Mouse (Mus musculus): ENCODE data around the gene Chat. TPM values are rescaled to one million over a fixed set of nuclear protein-coding genes. Genes with fewer than 3 reads are reported as not detected.

Chat gene
- not detected in 2 replicates for polyA plus RNA-seq (2015; fragmentation: Nextera tagmentation; extraction: Ambion mirVana)

- Histone ChIP-seq H3K4me3 (ENCODE audit: low read depth, low read length) (peak within 1 kb of the TSS; percentile 15; the same call in 1 of the 2 replicates), H3K4me1 (ENCODE audit: insufficient read depth, low read depth, low read length) (no peaks in the 10 kb centered on the region), H3K27ac (ENCODE audit: low read length) (no peak within 1 kb of the TSS), H3K9ac (replicated peaks; ENCODE audit: low read depth) (no peak within 1 kb of the TSS), H3K9me3 (ENCODE audit: low read length) (no peaks in the 10 kb centered on the region), H3K36me3 (ENCODE audit: insufficient read depth, low read length) (no peaks in the 10 kb centered on the region), H3K27me3 (replicated peaks; ENCODE audit: insufficient read depth, low read length) (peaks cover 56% of the 10 kb centered on the region), H3K4me2 (replicated peaks; ENCODE audit: low read depth, low read length) (peak within 1 kb of the TSS; percentile 22)
- DNase-seq (ENCODE audit: low spot score) (no peak), ATAC-seq (no peak)
- TF ChIP-seq EP300 (IDR thresholded peaks at IDR 0.05): no peak
- TF ChIP-seq CTCF (IDR thresholded peaks at IDR 0.05): no peak
- WGBS: 15% methylated on average over 13 of the region's 13 CpGs
Observed at GRCm38 (mm10) chr14:32465889-32466288, at the start of gene Chat. Gene Chat, minus strand, starts transcription at chr14:32465989.

GRCm38 (mm10) chr14:32513336-32514032 lies 47.7 kb upstream of the Chat start, which contains the start of gene Ercc6:
Gene Ercc6, plus strand, starts transcription at chr14:32513521.
- Histone ChIP-seq H3K4me3 (ENCODE audit: low read depth, low read length) (peak within 1 kb of the TSS; percentile 62), H3K9me3 (ENCODE audit: low read length) (no peaks in the 10 kb centered on the region), H3K27me3 (replicated peaks; ENCODE audit: insufficient read depth, low read length) (no peaks in the 10 kb centered on the region), H3K4me1 (ENCODE audit: insufficient read depth, low read depth, low read length) (no peaks in the 10 kb centered on the region; the same call in 1 of the 2 replicates), H3K27ac (ENCODE audit: low read length) (peak within 1 kb of the TSS; percentile 71), H3K9ac (replicated peaks; ENCODE audit: low read depth) (peak within 1 kb of the TSS; percentile 67), H3K36me3 (ENCODE audit: insufficient read depth, low read length) (no peaks in the 10 kb centered on the region), H3K4me2 (replicated peaks; ENCODE audit: low read depth, low read length) (peak within 1 kb of the TSS; percentile 92)
- under 1% methylated on average over 60 of the region's 62 CpGs for WGBS
- ATAC-seq: peak; percentile 94
- TF ChIP-seq EP300 (IDR thresholded peaks at IDR 0.05) (no peak), CTCF (IDR thresholded peaks at IDR 0.05) (peak; percentile 43)
- peak; percentile 96 for DNase-seq (ENCODE audit: low spot score)

DNA sequence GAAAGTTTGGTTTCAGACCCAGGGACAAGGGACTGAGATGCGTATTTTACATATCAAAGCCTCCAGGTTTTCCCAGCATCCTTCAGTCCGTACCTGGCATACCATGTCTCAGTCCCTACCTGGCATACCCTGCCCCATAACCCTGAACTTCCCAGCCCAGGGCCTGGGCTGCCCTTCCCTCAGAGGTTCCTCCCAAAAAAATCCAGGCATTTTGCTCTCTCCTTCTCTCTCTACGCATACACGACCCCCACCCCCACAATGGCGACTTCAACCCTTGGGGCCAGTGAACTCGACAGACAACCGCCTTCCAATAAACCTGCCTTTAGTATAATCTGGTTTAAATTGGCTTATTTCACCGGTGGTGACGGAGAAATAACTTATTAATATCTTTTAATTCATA lies 47.1 kb upstream of the Chat start:
- WGBS: 42% methylated on average over 9 of the region's 9 CpGs
- Histone ChIP-seq H3K4me3 (ENCODE audit: low read depth, low read length) (no peak overlapping the region; the same call in 1 of the 2 replicates), H3K36me3 (ENCODE audit: insufficient read depth, low read length) (no peaks in the 10 kb centered on the region), H3K4me2 (replicated peaks; ENCODE audit: low read depth, low read length) (peak overlapping the region; percentile 92; the same call in 1 of the 2 replicates), H3K27me3 (replicated peaks; ENCODE audit: insufficient read depth, low read length) (no peaks in the 10 kb centered on the region), H3K27ac (ENCODE audit: low read length) (no peak overlapping the region), H3K4me1 (ENCODE audit: insufficient read depth, low read depth, low read length) (no peaks in the 10 kb centered on the region; the same call in 1 of the 2 replicates), H3K9me3 (ENCODE audit: low read length) (no peaks in the 10 kb centered on the region), H3K9ac (replicated peaks; ENCODE audit: low read depth) (no peak overlapping the region)
- ATAC-seq (no peak), DNase-seq (ENCODE audit: low spot score) (no peak)
- TF ChIP-seq EP300 (IDR thresholded peaks at IDR 0.05): no peak
- TF ChIP-seq CTCF (IDR thresholded peaks at IDR 0.05): no peak

DNA sequence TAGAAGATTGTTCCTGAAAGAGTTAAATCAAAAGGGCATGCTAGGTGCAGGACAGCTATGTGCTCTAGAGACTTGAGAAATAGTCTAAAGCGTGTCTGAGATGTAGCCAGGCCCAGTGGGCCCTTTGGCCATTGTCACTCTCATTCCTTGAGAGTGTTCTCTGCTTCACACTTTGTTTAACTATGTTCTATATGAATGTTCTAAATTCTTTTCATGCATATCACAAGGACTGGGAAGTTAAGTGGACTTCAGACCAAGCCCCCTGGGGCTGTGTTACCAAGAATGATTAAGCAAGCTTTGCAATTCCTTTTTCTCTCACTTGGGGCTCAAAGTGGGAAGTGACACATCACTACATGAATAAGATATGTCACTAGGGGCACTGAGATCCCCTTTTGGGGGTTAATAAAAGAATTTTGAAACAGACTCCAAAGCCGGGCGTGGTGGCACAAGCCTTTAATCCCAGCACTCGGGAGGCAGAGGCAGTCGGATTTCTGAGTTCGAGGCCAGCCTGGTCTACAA lies 43.7 kb upstream of the Chat start:
- 68% methylated on average over 6 of the region's 6 CpGs for WGBS
- Histone ChIP-seq H3K27me3 (replicated peaks; ENCODE audit: insufficient read depth, low read length) (no peaks in the 10 kb centered on the region), H3K27ac (ENCODE audit: low read length) (no peak overlapping the region), H3K4me2 (replicated peaks; ENCODE audit: low read depth, low read length) (no peak overlapping the region), H3K4me3 (ENCODE audit: low read depth, low read length) (no peak overlapping the region), H3K9me3 (ENCODE audit: low read length) (no peaks in the 10 kb centered on the region), H3K36me3 (ENCODE audit: insufficient read depth, low read length) (no peaks in the 10 kb centered on the region), H3K4me1 (ENCODE audit: insufficient read depth, low read depth, low read length) (no peaks in the 10 kb centered on the region), H3K9ac (replicated peaks; ENCODE audit: low read depth) (no peak overlapping the region)
- TF ChIP-seq EP300 (IDR thresholded peaks at IDR 0.05) (peak; percentile 66), CTCF (IDR thresholded peaks at IDR 0.05) (no peak; the same call in 1 of the 2 replicates)
- peak; percentile 58 for DNase-seq (ENCODE audit: low spot score)
- ATAC-seq: peak; percentile 59

- Histone ChIP-seq H3K27me3 (replicated peaks; ENCODE audit: insufficient read depth, low read length) (no peaks in the 10 kb centered on the region), H3K4me3 (ENCODE audit: low read depth, low read length) (no peak overlapping the region), H3K4me1 (ENCODE audit: insufficient read depth, low read depth, low read length) (no peaks in the 10 kb centered on the region), H3K4me2 (replicated peaks; ENCODE audit: low read depth, low read length) (no peak overlapping the region), H3K27ac (ENCODE audit: low read length) (no peak overlapping the region), H3K9me3 (ENCODE audit: low read length) (no peaks in the 10 kb centered on the region), H3K36me3 (ENCODE audit: insufficient read depth, low read length) (no peaks in the 10 kb centered on the region), H3K9ac (replicated peaks; ENCODE audit: low read depth) (no peak overlapping the region)
- peak; percentile 10 for DNase-seq (ENCODE audit: low spot score)
- WGBS: 34% methylated on average over 10 of the region's 10 CpGs
- no peak for ATAC-seq
- no peak for TF ChIP-seq EP300 (IDR thresholded peaks at IDR 0.05)
- no peak for TF ChIP-seq CTCF (IDR thresholded peaks at IDR 0.05)
Observed at GRCm38 (mm10) chr14:32508105-32508835, 42.5 kb upstream of the Chat start.

GRCm38 (mm10) chr14:32507216-32507615 lies 41.4 kb upstream of the Chat start:
- Histone ChIP-seq H3K27me3 (replicated peaks; ENCODE audit: insufficient read depth, low read length) (no peaks in the 10 kb centered on the region), H3K9me3 (ENCODE audit: low read length) (no peaks in the 10 kb centered on the region), H3K36me3 (ENCODE audit: insufficient read depth, low read length) (no peaks in the 10 kb centered on the region), H3K9ac (replicated peaks; ENCODE audit: low read depth) (no peak overlapping the region), H3K27ac (ENCODE audit: low read length) (no peak overlapping the region), H3K4me2 (replicated peaks; ENCODE audit: low read depth, low read length) (no peak overlapping the region), H3K4me1 (ENCODE audit: insufficient read depth, low read depth, low read length) (no peaks in the 10 kb centered on the region), H3K4me3 (ENCODE audit: low read depth, low read length) (no peak overlapping the region)
- no peak for TF ChIP-seq CTCF (IDR thresholded peaks at IDR 0.05)
- TF ChIP-seq EP300 (IDR thresholded peaks at IDR 0.05): no peak
- no peak for DNase-seq (ENCODE audit: low spot score)
- WGBS: 54% methylated on average over 4 of the region's 4 CpGs
- no peak for ATAC-seq

Data from lung, postnatal 0 days (tissue).